Mouse (Mus musculus) right cerebral cortex, postnatal 4 days (tissue): ENCODE measurements around the gene Tbk1.

Experiments used
- DNase-seq: peaks from one replicate; pipeline ENCODE4 v3.0.0-alpha.2; 2022

Tbk1 gene

DNA sequence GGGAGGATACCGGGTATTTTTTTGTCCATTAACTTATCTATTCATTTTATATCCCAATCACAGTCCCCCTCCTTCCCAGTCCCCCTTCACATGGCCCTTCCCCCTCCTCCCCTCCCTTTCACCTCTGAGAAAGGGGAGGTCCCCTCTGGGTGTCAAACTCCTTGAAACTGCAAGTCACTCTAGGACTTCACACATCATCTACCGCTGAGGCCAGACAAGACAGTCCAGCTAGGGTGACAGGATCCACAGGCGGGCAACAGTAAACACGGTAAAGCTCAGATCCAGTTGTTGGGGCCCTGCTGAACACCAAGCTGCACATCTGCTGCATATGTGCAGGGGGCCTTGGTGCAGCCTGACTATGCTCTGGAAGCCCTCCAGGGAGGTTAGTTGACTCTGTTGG is 51.6 kb downstream of the Tbk1 start:
- DNase-seq = no peak

DNA sequence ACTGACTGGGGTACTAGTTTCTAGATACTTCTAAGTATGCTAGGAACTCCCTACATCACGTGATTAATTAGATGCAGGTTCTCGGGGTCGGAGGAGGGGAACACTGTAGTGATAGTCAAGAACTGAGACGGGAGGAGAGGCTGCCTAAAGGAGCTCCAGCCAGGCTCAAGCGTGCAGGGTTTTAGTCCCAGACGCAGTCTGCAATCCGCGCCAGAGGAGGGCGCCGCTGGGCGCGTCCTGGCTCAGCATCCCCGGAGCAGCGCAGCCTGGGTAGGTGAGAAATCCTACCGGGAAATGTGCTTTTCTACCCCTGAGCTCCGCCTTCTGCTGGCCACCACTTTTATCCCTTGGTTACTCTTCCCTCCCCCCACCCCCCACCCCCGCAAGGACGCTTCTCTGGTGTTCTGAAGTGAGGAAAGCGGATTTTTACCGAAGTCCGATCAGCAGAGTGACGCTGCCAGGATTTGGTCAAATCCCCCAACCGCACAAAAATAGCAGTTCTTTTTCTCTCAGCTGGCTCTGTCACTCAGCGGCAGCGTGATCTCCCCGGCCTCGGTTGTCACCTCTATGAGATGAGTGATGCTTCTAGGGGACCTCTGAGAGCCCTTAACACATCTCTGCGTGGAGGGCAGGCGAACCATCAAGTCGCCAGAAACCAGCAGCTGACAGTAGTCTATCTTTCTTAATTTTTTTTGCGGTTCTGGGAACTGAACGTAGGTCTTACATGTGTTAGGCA is 53.3 kb downstream of the Tbk1 start:
- DNase-seq = peak; percentile 65

DNA sequence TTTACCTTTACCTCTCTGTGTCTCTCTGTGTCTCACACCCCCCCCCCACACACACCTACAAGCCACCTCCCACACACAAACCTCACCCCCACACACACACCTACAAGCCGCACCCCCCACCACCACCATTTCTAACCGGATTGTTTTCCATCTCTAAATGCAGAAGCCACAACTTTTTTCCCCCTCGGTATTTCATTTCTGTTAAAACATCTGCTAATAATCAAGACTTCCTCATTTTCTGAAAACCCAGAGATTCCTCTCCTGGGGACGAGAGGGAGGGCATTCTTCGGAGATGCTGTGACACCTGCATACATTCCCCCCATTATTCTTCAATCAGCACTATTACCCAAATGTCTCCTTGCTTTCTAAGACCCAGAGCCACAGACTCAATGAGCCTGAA is 55.0 kb downstream of the Tbk1 start:
- DNase-seq = no peak

DNA sequence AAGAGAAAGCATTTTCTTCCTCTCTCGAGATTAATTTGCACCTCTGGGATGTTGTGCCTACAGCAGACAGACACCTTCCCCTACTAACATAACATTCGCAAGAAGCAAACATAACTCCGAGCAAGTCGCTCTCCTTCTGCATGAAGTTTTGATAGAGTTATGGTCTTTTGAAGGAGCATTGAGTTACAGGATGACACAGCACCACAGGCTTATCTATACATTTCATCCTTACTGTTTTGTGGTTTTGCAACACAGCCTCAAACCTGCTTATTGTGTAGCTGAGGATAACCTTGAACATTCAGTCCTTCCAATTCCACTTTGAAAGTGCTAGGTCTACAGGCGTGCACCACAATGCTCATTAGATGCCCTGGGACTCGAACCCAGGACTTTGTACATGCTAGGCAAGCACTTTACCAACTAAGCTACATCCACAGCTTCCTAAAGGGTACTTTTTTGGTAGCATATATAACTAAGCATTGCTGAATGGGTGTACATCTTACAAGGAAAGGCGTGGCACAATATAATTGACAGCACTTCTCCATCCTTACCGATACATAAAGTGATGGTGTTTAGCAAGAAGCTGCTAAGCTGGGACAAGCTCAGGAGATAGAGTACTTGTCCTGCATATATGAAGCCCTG is 56.1 kb downstream of the Tbk1 start:
- DNase-seq = no peak

DNA sequence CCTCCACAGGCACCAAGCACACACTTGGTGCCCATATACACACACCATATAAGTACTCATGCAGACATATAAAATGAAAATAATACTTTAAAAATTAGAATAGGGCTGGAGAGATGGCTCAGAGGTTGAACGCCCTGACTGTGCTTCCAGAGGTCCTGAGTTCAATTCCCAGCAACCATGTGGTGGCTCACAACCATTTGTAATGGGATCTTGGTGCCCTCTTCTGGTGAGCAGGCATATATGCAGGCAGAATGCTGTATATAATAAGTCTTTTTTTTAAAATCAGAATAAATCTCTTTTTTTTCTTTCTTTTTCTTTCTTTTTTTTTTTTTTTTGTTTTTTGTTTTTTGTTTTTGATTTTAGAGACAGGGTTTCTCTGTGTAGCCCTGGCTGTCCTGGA is 57.3 kb downstream of the Tbk1 start:
- DNase-seq = no peak

- no peak for DNase-seq
Observed at GRCm38 (mm10) chr10:121528470-121528869, 58.1 kb downstream of the Tbk1 start.

DNA sequence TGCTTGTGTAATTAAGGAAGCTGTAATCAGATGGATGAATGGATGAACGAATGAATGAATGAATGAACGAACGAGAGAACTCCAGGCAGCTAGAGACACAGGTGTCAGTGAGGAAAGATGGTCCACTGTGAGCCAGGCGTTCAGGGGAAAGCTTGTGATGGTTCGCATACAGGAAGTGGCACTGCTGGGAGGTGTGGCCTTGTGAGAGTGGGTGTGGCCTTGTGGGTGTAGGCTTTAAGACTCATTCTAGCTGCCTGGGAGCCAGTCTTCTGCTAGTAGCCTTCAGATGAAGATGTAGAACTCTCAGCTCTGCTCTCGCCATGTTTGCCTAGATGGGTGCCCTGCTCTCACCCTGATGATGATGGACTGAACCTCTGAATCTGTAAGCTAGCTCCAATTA is 59.5 kb downstream of the Tbk1 start:
- no peak for DNase-seq

GRCm38 (mm10) chr10:121520923-121521585 is 65.5 kb downstream of the Tbk1 start:
- DNase-seq = no peak

- no peak for DNase-seq
Observed at GRCm38 (mm10) chr10:121519710-121520109, 66.9 kb downstream of the Tbk1 start.

DNA sequence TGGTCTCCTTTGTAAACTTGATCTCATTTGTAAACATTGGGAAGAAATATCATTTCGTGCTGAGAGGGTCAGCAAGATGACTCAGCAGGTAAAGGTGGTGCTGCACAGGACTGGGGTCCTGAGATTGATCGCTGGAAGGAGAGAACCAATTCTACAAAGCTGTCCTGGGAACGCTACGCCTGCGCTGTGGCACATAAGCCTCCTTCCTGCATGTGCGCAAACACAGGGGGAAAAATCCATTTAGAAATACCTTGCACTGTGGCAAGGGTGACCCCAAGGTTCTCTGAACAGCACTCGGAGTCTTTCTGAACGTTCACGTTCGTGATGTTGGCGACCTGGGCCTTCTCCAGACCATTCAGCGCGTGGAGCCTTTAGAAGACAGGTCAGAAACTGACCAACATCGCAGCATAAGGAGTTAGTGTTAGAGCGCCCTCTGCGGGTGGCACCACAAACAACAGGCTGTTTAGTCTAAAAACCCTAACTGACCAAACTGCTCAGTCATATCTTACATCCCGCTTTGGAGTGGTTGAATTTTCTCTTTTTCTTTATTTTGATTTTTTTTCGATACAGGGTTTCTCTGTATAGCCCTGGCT is 70.5 kb downstream of the Tbk1 start:
- peak; percentile 86 for DNase-seq

DNA sequence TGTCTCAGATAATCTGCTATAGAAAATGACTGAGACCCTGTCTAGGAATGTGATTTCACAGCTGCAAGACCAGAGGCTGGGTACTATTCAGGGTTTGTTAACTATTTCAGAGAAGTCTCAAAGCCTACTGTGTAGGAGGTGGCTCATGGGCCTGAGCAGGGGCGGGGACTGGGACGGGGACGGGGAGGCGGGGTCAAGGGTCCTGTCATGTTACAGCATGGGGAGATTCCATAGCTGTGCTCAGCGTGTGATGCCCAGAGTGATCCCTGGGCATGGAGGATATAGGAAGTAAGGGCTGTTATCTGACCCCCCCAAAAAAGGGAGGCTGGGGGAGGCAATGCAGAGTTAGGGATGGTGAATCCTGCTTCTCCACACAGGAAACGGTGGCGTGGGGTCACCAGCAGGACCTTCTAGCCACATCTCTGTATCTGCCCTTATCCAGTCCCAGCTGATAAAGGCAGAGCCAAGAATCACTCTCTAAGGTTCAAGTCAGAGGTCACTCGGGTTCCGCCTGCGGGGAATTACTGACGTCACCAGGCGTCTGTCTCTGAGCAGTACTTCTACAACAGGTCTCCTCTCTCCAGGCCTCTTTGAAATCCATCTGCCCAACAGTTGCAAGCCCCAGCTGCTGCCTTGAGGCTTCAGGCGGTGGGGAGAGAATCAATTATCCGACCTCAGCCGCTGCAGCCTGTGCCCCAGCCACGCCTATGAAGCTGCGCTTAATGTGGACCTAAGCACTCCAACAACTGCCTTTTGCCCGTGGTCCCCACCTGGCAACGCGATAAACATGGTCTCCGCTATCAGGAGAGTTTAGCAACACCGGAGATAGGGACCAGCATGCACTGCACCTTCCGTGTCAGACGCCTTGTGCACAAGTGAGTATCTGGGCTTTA is 76.6 kb downstream of the Tbk1 start:
- DNase-seq = no peak

- no peak for DNase-seq
Observed at GRCm38 (mm10) chr10:121507755-121508544, 78.6 kb downstream of the Tbk1 start.

GRCm38 (mm10) chr10:121506731-121507583 is 79.6 kb downstream of the Tbk1 start:
- peak; percentile 35 for DNase-seq

DNA sequence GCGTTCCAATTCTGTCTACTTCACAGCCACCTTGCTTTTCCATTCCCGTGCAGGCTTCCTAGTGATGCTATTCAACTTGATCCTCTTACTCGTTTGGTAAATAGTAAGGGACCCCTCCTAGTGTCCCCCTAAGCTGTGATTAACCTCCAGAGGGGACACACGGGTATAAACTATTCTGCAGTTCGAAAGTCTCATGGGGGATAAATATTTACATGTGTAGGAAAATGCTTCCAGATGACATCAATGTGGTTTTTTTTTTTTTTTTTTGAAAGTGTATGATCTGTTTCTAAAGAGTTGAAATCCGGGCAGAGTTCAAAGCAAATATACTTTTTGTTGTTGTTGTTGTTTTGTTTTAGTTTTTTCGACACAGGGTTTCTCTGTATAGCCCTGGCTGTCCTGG is 80.7 kb downstream of the Tbk1 start:
- no peak for DNase-seq

DNA sequence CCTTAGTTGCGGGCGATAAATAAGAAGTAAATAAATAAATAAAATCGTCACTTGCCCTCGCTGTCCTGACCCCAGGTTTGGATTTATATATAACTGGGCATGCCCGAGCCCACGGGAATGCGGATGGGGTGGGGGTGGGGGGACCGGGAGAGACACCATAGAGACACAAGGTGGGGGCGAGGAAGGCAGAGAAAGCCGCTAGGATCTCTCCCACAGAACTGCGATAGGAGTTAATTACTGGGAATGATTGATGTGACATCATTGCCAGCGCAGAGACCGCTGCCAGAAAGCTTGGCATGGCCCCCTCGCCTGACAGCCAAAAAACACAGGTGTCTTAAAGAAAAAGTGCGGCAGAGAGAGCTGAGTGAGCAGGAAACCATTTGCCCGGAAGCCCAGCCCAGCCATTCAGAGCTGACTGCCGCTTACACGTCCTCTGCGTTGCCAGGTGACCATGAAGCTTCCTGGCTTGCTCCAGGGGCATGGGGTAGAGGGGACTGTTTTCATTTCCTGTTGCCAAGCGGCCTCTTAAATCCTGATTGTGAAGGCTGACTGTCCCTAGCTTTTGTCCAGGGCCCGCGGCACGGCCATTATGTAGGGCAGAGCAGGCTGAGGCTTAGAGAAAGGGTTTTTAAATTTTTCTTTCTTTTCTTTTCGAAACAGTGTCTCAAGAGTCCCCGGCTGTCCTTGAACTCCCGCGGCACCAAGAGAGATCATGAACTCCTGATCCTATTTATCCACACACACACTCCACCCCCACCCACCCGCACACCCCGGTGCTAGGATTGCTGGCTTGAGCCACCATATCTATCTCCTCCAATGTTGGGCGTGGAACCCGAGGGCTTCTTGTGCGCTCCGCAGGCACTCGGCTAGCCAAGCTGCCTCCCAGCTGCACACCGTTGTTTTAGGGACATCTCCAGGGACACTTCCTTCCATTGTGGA is 81.3 kb downstream of the Tbk1 start:
- peak; percentile 67 for DNase-seq

DNA sequence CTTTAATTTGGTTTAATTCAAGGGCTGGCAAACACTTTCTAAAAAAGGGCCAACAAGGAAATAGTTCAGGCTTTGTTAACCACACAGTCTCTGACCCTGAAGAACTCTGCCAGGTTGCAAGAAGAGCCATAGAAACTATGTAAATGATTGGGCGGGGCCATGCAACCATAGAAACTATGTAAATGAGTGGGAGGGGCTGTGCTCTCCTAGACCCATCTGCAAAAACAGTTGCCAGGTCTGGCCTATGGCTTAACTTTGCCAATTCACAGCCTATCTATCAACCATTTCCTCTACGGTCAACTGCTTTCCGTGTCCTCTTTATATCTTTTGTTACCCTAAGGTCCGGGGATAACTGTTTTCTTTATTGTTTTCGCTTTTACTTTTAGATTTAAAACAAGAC is 85.4 kb downstream of the Tbk1 start:
- DNase-seq = no peak

DNA sequence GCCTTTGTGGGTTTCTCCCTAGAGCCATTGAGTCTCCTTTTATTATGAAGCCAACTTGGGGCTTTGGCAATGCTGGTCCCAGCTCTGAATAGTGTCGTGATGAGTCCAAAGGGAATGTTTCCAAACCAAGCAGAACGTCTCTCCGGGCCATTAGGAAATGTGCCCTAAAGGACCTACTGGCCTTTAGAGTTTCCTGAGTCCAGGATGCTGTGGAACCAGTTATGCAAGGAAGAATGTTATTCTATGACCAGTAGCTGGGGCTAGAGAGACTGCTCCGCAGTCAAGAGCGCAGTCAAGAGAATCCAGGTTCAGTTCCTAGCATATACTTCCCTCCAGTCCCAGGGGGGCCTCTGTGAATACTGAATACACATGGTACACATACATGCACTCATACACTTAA is 86.6 kb downstream of the Tbk1 start:
- DNase-seq = no peak

- DNase-seq = no peak
Observed at GRCm38 (mm10) chr10:121499063-121499462, 87.5 kb downstream of the Tbk1 start.

- DNase-seq = no peak
Observed at GRCm38 (mm10) chr10:121498481-121498904, 88.1 kb downstream of the Tbk1 start.

DNA sequence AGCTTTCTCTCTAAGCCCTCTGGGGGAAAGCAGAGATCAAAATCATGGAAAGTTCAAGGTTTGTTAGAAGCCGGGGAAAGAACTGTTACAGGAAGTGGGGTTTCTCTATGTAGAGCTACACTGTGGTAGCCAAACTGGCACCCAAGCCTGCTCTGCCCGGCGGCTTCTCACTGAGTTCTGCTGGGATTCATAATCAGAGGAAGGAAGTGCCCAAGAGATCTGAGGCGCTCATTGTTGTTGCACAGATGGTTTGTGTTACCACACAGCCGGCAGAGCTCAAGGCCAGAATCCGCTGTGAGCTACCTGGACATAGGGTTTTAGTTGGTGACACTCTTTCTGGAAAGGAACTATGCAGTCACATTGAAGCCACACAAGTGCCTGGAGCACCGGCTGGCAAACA is 88.6 kb downstream of the Tbk1 start:
- no peak for DNase-seq
